Mouse (Mus musculus): Measurements from ENCODE around the gene Cpn2. TPM values are rescaled to one million over a fixed set of nuclear protein-coding genes. Genes with fewer than 3 reads are reported as not detected.
A peak's percentile ranks its signal among the peaks of the same experiment; 100 is the strongest.

Cpn2 gene
- polyA plus RNA-seq (2016; fragmentation: Nextera tagmentation; extraction: Ambion mirVana) = not detected in 2 replicates

- Histone ChIP-seq H3K9me3 (no peaks in the 10 kb centered on the region), H3K4me3 (no peak within 1 kb of the TSS), H3K27me3 (ENCODE audit: insufficient read depth, poor library complexity, severe bottlenecking) (peaks cover 19% of the 10 kb centered on the region), H3K4me1 (replicated peaks) (0 out of 2 replicates have a peak, but pooled peaks cover 16% of the 10 kb centered on the region), H3K36me3 (no peaks in the 10 kb centered on the region), H3K27ac (no peak within 1 kb of the TSS)
- DNase-seq (ENCODE audit: low spot score) = no peak
- 74% methylated on average over 5 of the region's 5 CpGs for WGBS
Measured at GRCm38 (mm10) chr16:30267359-30267758, at the start of gene Cpn2. Cpn2 (minus strand) TSS chr16:30267499.

GRCm38 (mm10) chr16:30314236-30314635 lies 46.9 kb upstream of the Cpn2 start:
- DNase-seq (ENCODE audit: low spot score) = no peak
- H3K9me3 ChIP-seq = no peaks in the 10 kb centered on the region
- no peak overlapping the region for H3K27ac ChIP-seq
- peaks cover 7% of the 10 kb centered on the region for H3K4me1 ChIP-seq (replicated peaks)
- H3K36me3 ChIP-seq = peaks cover 30% of the 10 kb centered on the region
- H3K4me3 ChIP-seq = no peak overlapping the region
- H3K27me3 ChIP-seq (ENCODE audit: insufficient read depth, poor library complexity, severe bottlenecking) = peaks cover 30% of the 10 kb centered on the region

- H3K4me3 ChIP-seq = peak within 1 kb of the TSS; percentile 61
- H3K27ac ChIP-seq = no peak within 1 kb of the TSS
- H3K27me3 ChIP-seq (ENCODE audit: insufficient read depth, poor library complexity, severe bottlenecking) = peaks cover 62% of the 10 kb centered on the region
- DNase-seq (ENCODE audit: low spot score) = no peak
- peaks cover 8% of the 10 kb centered on the region for H3K36me3 ChIP-seq
- H3K9me3 ChIP-seq = no peaks in the 10 kb centered on the region
- H3K4me1 ChIP-seq (replicated peaks) = peaks cover 24% of the 10 kb centered on the region
Measured at GRCm38 (mm10) chr16:30310647-30311046, 43.3 kb upstream of the Cpn2 start, which contains the start of gene Gp5. Gp5 (minus strand) TSS chr16:30310779.

- Histone ChIP-seq H3K27me3 (ENCODE audit: insufficient read depth, poor library complexity, severe bottlenecking) (peaks cover 62% of the 10 kb centered on the region), H3K9me3 (no peaks in the 10 kb centered on the region), H3K4me1 (replicated peaks) (peaks cover 24% of the 10 kb centered on the region), H3K27ac (no peak overlapping the region), H3K4me3 (no peak overlapping the region), H3K36me3 (peaks cover 5% of the 10 kb centered on the region)
- WGBS = 59% methylated on average over 8 of the region's 8 CpGs
- no peak for DNase-seq (ENCODE audit: low spot score)
Measured at GRCm38 (mm10) chr16:30310171-30310515, 42.8 kb upstream of the Cpn2 start.

GRCm38 (mm10) chr16:30309395-30310170 lies 42.3 kb upstream of the Cpn2 start:
- peaks cover 65% of the 10 kb centered on the region for H3K27me3 ChIP-seq (ENCODE audit: insufficient read depth, poor library complexity, severe bottlenecking)
- DNase-seq (ENCODE audit: low spot score) = peak; percentile 52
- no peaks in the 10 kb centered on the region; the same call in 1 of the 2 replicates for H3K36me3 ChIP-seq
- H3K9me3 ChIP-seq = no peaks in the 10 kb centered on the region
- H3K4me3 ChIP-seq = peak overlapping the region; percentile 61
- H3K4me1 ChIP-seq (replicated peaks) = peaks cover 24% of the 10 kb centered on the region
- 4% methylated on average over 34 of the region's 34 CpGs for WGBS
- no peak overlapping the region for H3K27ac ChIP-seq

- Histone ChIP-seq H3K4me1 (replicated peaks) (peaks cover 24% of the 10 kb centered on the region), H3K27me3 (ENCODE audit: insufficient read depth, poor library complexity, severe bottlenecking) (peaks cover 72% of the 10 kb centered on the region), H3K27ac (peak overlapping the region; percentile 66), H3K4me3 (peak overlapping the region; percentile 61), H3K36me3 (no peaks in the 10 kb centered on the region), H3K9me3 (no peaks in the 10 kb centered on the region)
- peak; percentile 52 for DNase-seq (ENCODE audit: low spot score)
- under 1% methylated on average over 72 of the region's 72 CpGs for WGBS
Measured at GRCm38 (mm10) chr16:30308616-30309394, 41.5 kb upstream of the Cpn2 start.

- Histone ChIP-seq H3K36me3 (no peaks in the 10 kb centered on the region), H3K4me3 (peak overlapping the region; percentile 61), H3K27ac (peak overlapping the region; percentile 66; the same call in 1 of the 2 replicates), H3K9me3 (no peaks in the 10 kb centered on the region), H3K27me3 (ENCODE audit: insufficient read depth, poor library complexity, severe bottlenecking) (peaks cover 79% of the 10 kb centered on the region), H3K4me1 (replicated peaks) (peaks cover 24% of the 10 kb centered on the region)
- WGBS = 13% methylated on average over 29 of the region's 29 CpGs
- peak; percentile 51 for DNase-seq (ENCODE audit: low spot score)
Measured at GRCm38 (mm10) chr16:30307961-30308615, 40.8 kb upstream of the Cpn2 start.

- Histone ChIP-seq H3K4me3 (no peak overlapping the region), H3K27ac (no peak overlapping the region), H3K4me1 (replicated peaks) (peaks cover 24% of the 10 kb centered on the region), H3K27me3 (ENCODE audit: insufficient read depth, poor library complexity, severe bottlenecking) (peaks cover 86% of the 10 kb centered on the region), H3K36me3 (no peaks in the 10 kb centered on the region), H3K9me3 (no peaks in the 10 kb centered on the region)
- 51% methylated on average over 12 of the region's 12 CpGs for WGBS
- DNase-seq (ENCODE audit: low spot score) = no peak
Measured at GRCm38 (mm10) chr16:30307306-30307705, 40.0 kb upstream of the Cpn2 start.

GRCm38 (mm10) chr16:30306102-30306501 lies 38.8 kb upstream of the Cpn2 start:
- WGBS = 87% methylated on average over 4 of the region's 4 CpGs
- Histone ChIP-seq H3K9me3 (no peaks in the 10 kb centered on the region), H3K27me3 (ENCODE audit: insufficient read depth, poor library complexity, severe bottlenecking) (peaks cover 81% of the 10 kb centered on the region), H3K27ac (no peak overlapping the region), H3K4me1 (replicated peaks) (peaks cover 24% of the 10 kb centered on the region), H3K4me3 (no peak overlapping the region), H3K36me3 (no peaks in the 10 kb centered on the region)
- DNase-seq (ENCODE audit: low spot score) = no peak

GRCm38 (mm10) chr16:30304236-30304635 lies 36.9 kb upstream of the Cpn2 start:
- Histone ChIP-seq H3K4me1 (replicated peaks) (peaks cover 17% of the 10 kb centered on the region), H3K27me3 (ENCODE audit: insufficient read depth, poor library complexity, severe bottlenecking) (peaks cover 62% of the 10 kb centered on the region), H3K27ac (no peak overlapping the region), H3K4me3 (no peak overlapping the region), H3K36me3 (no peaks in the 10 kb centered on the region), H3K9me3 (no peaks in the 10 kb centered on the region)
- 79% methylated on average over 5 of the region's 5 CpGs for WGBS
- no peak for DNase-seq (ENCODE audit: low spot score)

- no peak for DNase-seq (ENCODE audit: low spot score)
- no peak overlapping the region for H3K4me3 ChIP-seq
- no peaks in the 10 kb centered on the region for H3K36me3 ChIP-seq
- WGBS = 78% methylated on average over 2 of the region's 2 CpGs
- no peak overlapping the region for H3K27ac ChIP-seq
- H3K9me3 ChIP-seq = no peaks in the 10 kb centered on the region
- peaks cover 54% of the 10 kb centered on the region for H3K27me3 ChIP-seq (ENCODE audit: insufficient read depth, poor library complexity, severe bottlenecking)
- H3K4me1 ChIP-seq (replicated peaks) = peaks cover 9% of the 10 kb centered on the region
Measured at GRCm38 (mm10) chr16:30303411-30303810, 36.1 kb upstream of the Cpn2 start.

- H3K27ac ChIP-seq = no peak overlapping the region
- peaks cover 1% of the 10 kb centered on the region; the same call in 1 of the 2 replicates for H3K4me1 ChIP-seq (replicated peaks)
- H3K36me3 ChIP-seq = no peaks in the 10 kb centered on the region
- no peak overlapping the region for H3K4me3 ChIP-seq
- peaks cover 47% of the 10 kb centered on the region for H3K27me3 ChIP-seq (ENCODE audit: insufficient read depth, poor library complexity, severe bottlenecking)
- DNase-seq (ENCODE audit: low spot score) = no peak
- 81% methylated on average over 6 of the region's 6 CpGs for WGBS
- no peaks in the 10 kb centered on the region for H3K9me3 ChIP-seq
Measured at GRCm38 (mm10) chr16:30302686-30303085, 35.4 kb upstream of the Cpn2 start.
